Mouse (Mus musculus): ENCODE data around the gene Rbks. TPM values are rescaled to one million over a fixed set of nuclear protein-coding genes. Genes with fewer than 3 reads are reported as not detected.
A peak's percentile ranks its signal among the peaks of the same experiment; 100 is the strongest.
"Not testable (repeated sequence)": the region's sequence is repeated elsewhere in the genome, so short reads cannot be mapped to it uniquely, and the experiment has no call there.

The Rbks gene
- polyA plus RNA-seq, 1 experiment: 9.6 TPM

DNA sequence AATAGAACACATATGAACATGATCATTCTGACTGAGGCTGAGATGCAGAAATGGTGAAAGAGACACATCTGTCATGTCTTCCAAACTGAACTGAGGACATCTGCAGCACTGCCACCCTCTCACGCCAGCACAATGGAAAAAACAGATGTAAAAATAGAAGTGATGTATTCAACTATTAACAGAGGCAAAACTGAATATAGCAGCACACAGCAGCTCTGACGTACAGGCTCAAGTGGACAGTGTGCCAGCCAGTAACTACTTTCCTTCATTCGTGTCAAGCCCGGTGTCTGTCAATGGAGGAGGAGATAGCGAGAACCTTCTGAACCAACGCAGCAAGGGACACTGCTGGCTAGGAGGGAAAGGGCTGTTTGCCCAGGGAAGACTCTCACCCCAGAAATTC lies 52.6 kb downstream of the Rbks start:
- WGBS: 88% methylated on average over 6 of the region's 6 CpGs
- Histone ChIP-seq H3K27ac (ENCODE audit: control insufficient read depth, insufficient read depth, low read depth, low read length, poor library complexity) (no peak overlapping the region), H3K4me3 (replicated peaks; ENCODE audit: control insufficient read depth, low read depth, low read length) (no peak overlapping the region), H3K4me1 (ENCODE audit: control insufficient read depth, insufficient read depth, low read length) (peaks cover 2% of the 10 kb centered on the region; the same call in 1 of the 2 replicates)
- TF ChIP-seq CTCF (IDR thresholded peaks at IDR 0.05; ENCODE audit: control insufficient read depth, insufficient read depth, low read length) (no peak), POLR2A (IDR thresholded peaks at IDR 0.05; ENCODE audit: borderline replicate concordance, control insufficient read depth, low read depth, low read length) (no peak)

DNA sequence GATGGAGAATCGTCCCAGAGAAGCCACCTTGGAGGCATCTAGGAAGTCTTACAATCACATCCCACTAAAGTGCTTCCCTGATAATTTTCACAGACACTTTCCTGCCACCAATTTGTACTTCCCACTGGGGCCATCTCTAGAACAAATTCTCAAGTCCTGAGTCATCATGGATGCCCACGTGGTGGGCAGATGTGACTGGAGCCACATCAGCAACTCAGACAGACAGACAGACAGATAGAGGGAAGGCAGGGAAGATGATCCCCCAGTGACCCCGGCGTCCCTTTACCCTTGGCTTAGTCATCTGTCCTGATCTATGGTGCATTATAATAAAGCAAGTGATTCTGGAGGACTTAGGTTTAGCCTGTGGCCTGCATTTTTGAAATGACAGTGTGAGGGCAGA lies 53.2 kb downstream of the Rbks start:
- 77% methylated on average over 4 of the region's 4 CpGs for whole genome bisulfite sequencing
- H3K27ac ChIP-seq (ENCODE audit: control insufficient read depth, insufficient read depth, low read depth, low read length, poor library complexity): no peak overlapping the region

DNA sequence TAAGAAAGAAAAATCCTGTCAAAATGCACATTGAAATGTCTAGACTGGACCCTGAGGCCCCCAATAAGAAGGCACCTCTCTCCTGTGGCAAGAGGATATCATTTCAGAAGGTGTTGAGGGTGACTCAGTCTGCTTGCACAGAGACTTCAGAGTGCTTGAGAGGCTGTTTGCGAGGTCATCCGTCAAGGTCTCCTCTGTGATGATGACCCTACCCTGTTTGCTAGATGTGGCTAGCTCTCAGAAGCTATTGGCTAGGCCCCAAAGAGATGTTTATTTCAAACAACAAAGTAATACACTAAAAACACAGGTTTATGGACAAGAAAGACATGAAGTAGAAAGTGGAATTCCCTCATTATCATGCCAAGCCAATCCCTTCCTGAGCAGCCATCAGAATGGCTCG lies 55.1 kb downstream of the Rbks start:
- Histone ChIP-seq H3K4me1 (ENCODE audit: control insufficient read depth, insufficient read depth, low read length) (peaks cover 2% of the 10 kb centered on the region; the same call in 1 of the 2 replicates), H3K27ac (ENCODE audit: control insufficient read depth, insufficient read depth, low read depth, low read length, poor library complexity) (no peak overlapping the region), H3K4me3 (replicated peaks; ENCODE audit: control insufficient read depth, low read depth, low read length) (no peak overlapping the region)
- WGBS: 92% methylated on average over 3 of the region's 3 CpGs
- TF ChIP-seq CTCF (IDR thresholded peaks at IDR 0.05; ENCODE audit: control insufficient read depth, insufficient read depth, low read length) (no peak), POLR2A (IDR thresholded peaks at IDR 0.05; ENCODE audit: borderline replicate concordance, control insufficient read depth, low read depth, low read length) (no peak)

More for the DNA sequence above, 53.2 kb downstream of the Rbks start:
- Histone ChIP-seq H3K4me3 (replicated peaks; ENCODE audit: control insufficient read depth, low read depth, low read length) (no peak overlapping the region), H3K4me1 (ENCODE audit: control insufficient read depth, insufficient read depth, low read length) (peaks cover 2% of the 10 kb centered on the region; the same call in 1 of the 2 replicates)
- TF ChIP-seq POLR2A (IDR thresholded peaks at IDR 0.05; ENCODE audit: borderline replicate concordance, control insufficient read depth, low read depth, low read length): no peak
- no peak for TF ChIP-seq CTCF (IDR thresholded peaks at IDR 0.05; ENCODE audit: control insufficient read depth, insufficient read depth, low read length)

DNA sequence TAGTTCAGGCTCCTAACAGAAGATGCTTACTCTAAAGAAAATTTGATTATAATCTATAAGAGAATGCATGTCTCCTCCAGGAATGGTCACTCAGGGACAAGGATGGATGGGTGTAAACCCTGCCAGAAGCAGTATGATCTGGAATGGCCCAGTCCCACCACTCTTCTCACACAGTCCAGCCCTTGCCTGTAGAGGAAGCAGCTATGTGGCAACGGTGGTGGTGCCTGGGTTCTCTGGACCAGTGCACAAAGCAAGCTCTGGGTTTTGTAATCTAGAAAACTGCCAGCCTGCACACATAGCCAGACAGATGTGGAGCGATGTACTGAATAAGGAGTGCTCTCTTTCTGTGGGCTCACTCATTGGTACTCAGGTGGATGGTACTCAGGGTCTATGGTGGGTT lies 56.9 kb downstream of the Rbks start:
- 43% methylated on average over 2 of the region's 2 CpGs for WGBS
- peaks cover 4% of the 10 kb centered on the region; the same call in 1 of the 2 replicates for H3K4me1 ChIP-seq (ENCODE audit: control insufficient read depth, insufficient read depth, low read length)
- TF ChIP-seq CTCF (IDR thresholded peaks at IDR 0.05; ENCODE audit: control insufficient read depth, insufficient read depth, low read length) (no peak), POLR2A (IDR thresholded peaks at IDR 0.05; ENCODE audit: borderline replicate concordance, control insufficient read depth, low read depth, low read length) (no peak)
- no peak overlapping the region for H3K4me3 ChIP-seq (replicated peaks; ENCODE audit: control insufficient read depth, low read depth, low read length)
- peak overlapping the region; percentile 13; the same call in 1 of the 2 replicates for H3K27ac ChIP-seq (ENCODE audit: control insufficient read depth, insufficient read depth, low read depth, low read length, poor library complexity)

DNA sequence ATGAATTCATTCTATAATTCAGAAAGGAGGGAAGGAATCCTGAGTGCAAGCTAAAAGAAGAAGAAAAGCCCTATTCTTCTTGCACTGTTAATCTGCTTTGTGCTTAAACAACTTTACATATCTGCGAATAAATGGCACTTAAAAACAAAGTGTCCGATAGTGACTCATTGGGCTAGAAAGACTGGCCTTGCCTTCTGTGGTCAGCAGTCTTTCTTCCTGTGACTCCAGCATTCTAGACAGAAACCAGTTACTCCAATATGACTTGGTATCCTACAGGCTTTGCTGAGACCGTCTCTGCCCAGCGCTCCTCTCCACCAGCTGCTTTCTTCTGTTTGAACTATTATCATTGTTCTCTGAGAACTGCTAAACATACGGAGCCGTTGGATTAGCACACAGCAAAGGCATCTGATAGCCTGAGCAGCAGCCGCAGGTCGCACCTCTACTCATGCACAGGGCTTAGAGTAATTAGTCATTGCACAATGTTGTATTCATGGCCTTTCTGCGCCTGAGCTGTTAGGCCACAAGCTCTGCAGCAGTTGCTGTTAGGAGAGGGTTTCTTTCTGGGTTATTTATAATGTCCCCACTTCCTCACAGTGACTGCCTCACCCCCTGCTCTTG lies 60.7 kb downstream of the Rbks start:
- H3K4me1 ChIP-seq (ENCODE audit: control insufficient read depth, insufficient read depth, low read length): peaks cover 4% of the 10 kb centered on the region; the same call in 1 of the 2 replicates
- 15% methylated on average over 9 of the region's 9 CpGs for WGBS
- peak overlapping the region; percentile 56; the same call in 1 of the 2 replicates for H3K27ac ChIP-seq (ENCODE audit: control insufficient read depth, insufficient read depth, low read depth, low read length, poor library complexity)
- TF ChIP-seq POLR2A (IDR thresholded peaks at IDR 0.05; ENCODE audit: borderline replicate concordance, control insufficient read depth, low read depth, low read length): no peak; the same call in 1 of the 2 replicates
- no peak for TF ChIP-seq CTCF (IDR thresholded peaks at IDR 0.05; ENCODE audit: control insufficient read depth, insufficient read depth, low read length)
- H3K4me3 ChIP-seq (replicated peaks; ENCODE audit: control insufficient read depth, low read depth, low read length): no peak overlapping the region

DNA sequence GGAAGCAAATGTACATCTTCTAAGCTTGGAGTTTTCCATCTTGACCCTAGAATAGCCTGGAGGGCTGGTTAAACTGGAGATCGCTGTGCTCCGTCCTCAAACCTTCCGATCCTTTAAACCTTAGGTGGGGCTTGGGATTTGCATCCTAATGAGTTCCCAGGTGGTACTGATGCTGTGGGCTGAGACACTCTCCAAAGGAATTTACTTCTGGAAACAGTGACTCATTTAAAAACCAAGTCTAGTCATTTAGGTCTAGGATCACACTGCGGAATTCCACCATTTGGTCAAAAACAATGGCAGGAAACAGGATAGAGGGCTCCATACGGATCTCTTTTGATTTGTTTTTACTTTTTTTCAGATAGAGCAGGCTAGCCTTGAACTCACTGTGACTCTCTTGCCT lies 62.7 kb downstream of the Rbks start:
- peaks cover 2% of the 10 kb centered on the region; the same call in 1 of the 2 replicates for H3K4me1 ChIP-seq (ENCODE audit: control insufficient read depth, insufficient read depth, low read length)
- TF ChIP-seq CTCF (IDR thresholded peaks at IDR 0.05; ENCODE audit: control insufficient read depth, insufficient read depth, low read length): no peak
- TF ChIP-seq POLR2A (IDR thresholded peaks at IDR 0.05; ENCODE audit: borderline replicate concordance, control insufficient read depth, low read depth, low read length): no peak
- 89% methylated on average over 5 of the region's 5 CpGs for WGBS
- no peak overlapping the region for H3K4me3 ChIP-seq (replicated peaks; ENCODE audit: control insufficient read depth, low read depth, low read length)
- H3K27ac ChIP-seq (ENCODE audit: control insufficient read depth, insufficient read depth, low read depth, low read length, poor library complexity): no peak overlapping the region

DNA sequence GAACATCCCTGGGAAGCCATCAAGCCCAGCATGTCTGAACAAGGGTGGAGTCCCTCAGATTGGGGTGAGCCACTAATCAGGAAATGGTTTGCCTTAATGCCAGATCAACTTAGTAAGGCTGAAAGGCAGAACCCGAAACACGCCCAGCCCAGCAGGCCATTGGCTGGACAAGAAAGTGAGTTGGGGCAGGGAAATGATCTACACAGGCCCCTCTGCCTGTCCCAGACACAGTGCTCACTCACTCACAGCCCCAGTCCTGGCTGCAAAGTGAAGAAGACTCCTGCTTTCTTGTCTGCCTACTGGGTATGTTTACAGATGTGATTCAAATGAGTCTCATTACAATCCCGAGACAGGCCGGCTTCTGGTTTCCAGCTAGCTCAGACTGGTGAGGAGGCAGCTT lies 63.3 kb downstream of the Rbks start:
- TF ChIP-seq CTCF (IDR thresholded peaks at IDR 0.05; ENCODE audit: control insufficient read depth, insufficient read depth, low read length) (no peak), POLR2A (IDR thresholded peaks at IDR 0.05; ENCODE audit: borderline replicate concordance, control insufficient read depth, low read depth, low read length) (no peak)
- WGBS: 80% methylated on average over 4 of the region's 4 CpGs
- peak overlapping the region; percentile 6; the same call in 1 of the 2 replicates for H3K27ac ChIP-seq (ENCODE audit: control insufficient read depth, insufficient read depth, low read depth, low read length, poor library complexity)
- no peak overlapping the region for H3K4me3 ChIP-seq (replicated peaks; ENCODE audit: control insufficient read depth, low read depth, low read length)
- peaks cover 2% of the 10 kb centered on the region; the same call in 1 of the 2 replicates for H3K4me1 ChIP-seq (ENCODE audit: control insufficient read depth, insufficient read depth, low read length)

DNA sequence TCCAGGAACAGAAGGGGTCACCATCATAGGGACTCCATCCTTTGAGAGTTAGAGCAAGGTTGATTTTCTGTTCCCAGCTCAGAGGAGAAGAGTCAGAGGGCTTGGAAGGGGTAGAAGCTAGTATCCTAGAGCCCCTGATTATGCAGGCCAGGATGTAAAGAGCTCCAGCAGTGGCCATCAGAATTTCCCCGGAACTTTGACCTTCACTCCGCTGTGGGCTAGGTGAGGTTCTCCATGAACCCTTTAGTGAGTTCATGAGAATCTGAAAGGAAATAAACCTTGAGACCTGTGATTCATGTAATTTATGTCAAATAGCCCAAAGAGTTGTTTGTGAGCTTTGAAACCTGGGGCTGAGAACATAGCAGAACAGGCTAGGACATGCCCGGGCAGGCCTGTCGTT lies 66.3 kb downstream of the Rbks start:
- not testable (repeated sequence) for H3K27ac ChIP-seq (ENCODE audit: control insufficient read depth, insufficient read depth, low read depth, low read length, poor library complexity); H3K4me1 ChIP-seq (ENCODE audit: control insufficient read depth, insufficient read depth, low read length); H3K4me3 ChIP-seq (replicated peaks; ENCODE audit: control insufficient read depth, low read depth, low read length)
- WGBS: 92% methylated on average over 4 of the region's 4 CpGs

DNA sequence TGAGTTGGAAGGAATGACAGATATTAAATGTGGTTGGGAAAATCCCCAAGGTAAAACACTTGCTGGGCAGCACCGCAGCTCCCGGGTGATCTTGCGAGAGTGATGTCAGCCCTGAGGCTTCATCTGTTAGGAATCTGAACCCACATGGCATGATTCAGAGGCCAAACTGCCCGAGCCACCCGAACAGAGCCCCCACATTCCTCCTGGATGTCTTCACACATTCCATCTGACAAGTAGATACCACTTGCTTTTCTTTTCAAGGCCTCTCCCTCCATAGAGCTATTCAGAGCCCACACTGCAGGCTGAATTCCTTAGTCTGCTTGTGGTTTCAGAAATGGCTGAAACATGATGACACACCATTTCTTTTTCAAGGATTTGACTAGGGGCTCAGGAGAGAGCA lies 67.4 kb downstream of the Rbks start:
- TF ChIP-seq CTCF (IDR thresholded peaks at IDR 0.05; ENCODE audit: control insufficient read depth, insufficient read depth, low read length): no peak
- TF ChIP-seq POLR2A (IDR thresholded peaks at IDR 0.05; ENCODE audit: borderline replicate concordance, control insufficient read depth, low read depth, low read length): no peak
- no peaks in the 10 kb centered on the region; the same call in 1 of the 2 replicates for H3K4me1 ChIP-seq (ENCODE audit: control insufficient read depth, insufficient read depth, low read length)
- WGBS: 81% methylated on average over 5 of the region's 5 CpGs
- H3K4me3 ChIP-seq (replicated peaks; ENCODE audit: control insufficient read depth, low read depth, low read length): no peak overlapping the region
- H3K27ac ChIP-seq (ENCODE audit: control insufficient read depth, insufficient read depth, low read depth, low read length, poor library complexity): no peak overlapping the region
